20 mouse cellular contexts compared by ENCODE assay signal in genomic region chr1:78340584-78340983, GRCm38 (mm10).
"Had no signal": no experiment of that assay in that cellular context is flagged by ENCODE, and none has a peak within 500 bp of the region (broad histone marks: within the 10 kb centered on the region; RNA-seq: fewer than 3 reads in every experiment).

No protein-coding gene starts in this region.

- H3K27me3 ChIP-seq: heart, embryonic 15.5 days; hindbrain, embryonic 13.5 days; hindbrain, embryonic 15.5 days; limb, embryonic 13.5 days; limb, embryonic 15.5 days; liver, embryonic 12.5 days had no signal

- H3K36me3 ChIP-seq: heart, embryonic 13.5 days; heart, embryonic 15.5 days; hindbrain, embryonic 13.5 days; hindbrain, embryonic 15.5 days; limb, embryonic 13.5 days; limb, embryonic 15.5 days; liver, embryonic 12.5 days had no signal

- H3K4me3 ChIP-seq: heart, adult 2 months; heart, embryonic 13.5 days; heart, embryonic 15.5 days; hindbrain, embryonic 13.5 days; hindbrain, embryonic 15.5 days; limb, embryonic 13.5 days; limb, embryonic 15.5 days; liver, embryonic 12.5 days had no signal

- H3K27ac ChIP-seq: heart, adult 2 months; heart, embryonic 13.5 days; heart, embryonic 15.5 days; hindbrain, embryonic 13.5 days; hindbrain, embryonic 15.5 days; hindbrain, postnatal 0 days; limb, embryonic 13.5 days; limb, embryonic 15.5 days; liver, embryonic 12.5 days had no signal

- H3K4me1 ChIP-seq: hindbrain, embryonic 15.5 days; liver, embryonic 12.5 days had no signal

- DNase-seq: gastrocnemius, postnatal 14 days; gastrocnemius, postnatal 36 days; heart, adult 2 months; heart, postnatal 14 days; heart, postnatal 36 days; kidney, adult 11 months; kidney, adult 8-10 months; kidney, postnatal 10 days; kidney, postnatal 36 days; layer of hippocampus, adult 9-11 months; layer of hippocampus, postnatal 36 days; left cerebral cortex, postnatal 4 days had no signal
